Mouse (Mus musculus) hindbrain, embryonic 14.5 days (tissue): Measurements from ENCODE around the gene Rbms1. TPM values are rescaled to one million over a fixed set of nuclear protein-coding genes. Genes with fewer than 3 reads are reported as not detected.

Experiments
- ATAC-seq: fragments of 200-750 bp; cut with Nextera tagmentation; 2 replicates; pipeline ENCODE4 v1.8.0; 2017; ENCODE audit warnings: moderate number of reproducible peaks, mild to moderate bottlenecking, moderate TSS enrichment, moderate library complexity; ENCODE audit not compliant: low FRiP score
- DNase-seq: peaks from one replicate; pipeline ENCODE4 v3.0.0-alpha.2; 2015; ENCODE audit warnings: low spot score
- H3K27ac ChIP-seq: fragments of 300-500 bp; sonication (generic); 2 replicates; pipeline ENCODE4 v1.5.1; 2014; ENCODE audit warnings: mild to moderate bottlenecking, moderate library complexity
- H3K27me3 ChIP-seq: fragments of 300-500 bp; sonication (generic); 2 replicates; pipeline ENCODE4 v1.6.1; 2014; ENCODE audit warnings: mild to moderate bottlenecking, low read length, mixed read lengths; ENCODE audit not compliant: control insufficient read depth, insufficient read depth
- H3K36me3 ChIP-seq: fragments of 300-500 bp; sonication (generic); replicated peaks from 2 replicates; pipeline ENCODE4 v1.6.1; 2014; ENCODE audit not compliant: control insufficient read depth, insufficient read depth
- H3K4me1 ChIP-seq: fragments of 300-500 bp; sonication (generic); replicated peaks from 2 replicates; pipeline ENCODE4 v1.6.1; 2014; ENCODE audit warnings: antibody characterized with exemption, low read length, mixed read lengths; ENCODE audit not compliant: control insufficient read depth, insufficient read depth
- H3K4me2 ChIP-seq: fragments of 300-500 bp; sonication (generic); replicated peaks from 2 replicates; pipeline ENCODE4 v1.6.1; 2014; ENCODE audit warnings: mild to moderate bottlenecking, moderate library complexity
- H3K4me3 ChIP-seq: fragments of 300-500 bp; sonication (generic); replicated peaks from 2 replicates; pipeline ENCODE4 v1.5.1; 2014; ENCODE audit warnings: mild to moderate bottlenecking, low read length
- H3K9ac ChIP-seq: fragments of 300-500 bp; sonication (generic); 2 replicates; pipeline ENCODE4 v1.6.1; 2014
- H3K9me3 ChIP-seq: fragments of 300-500 bp; sonication (generic); 2 replicates; pipeline ENCODE4 v1.6.1; 2016; ENCODE audit warnings: low read length; ENCODE audit not compliant: control insufficient read depth
- WGBS: fragments of 180-500 bp; shearing (Covaris S2); extraction: QIAGEN DNeasy Blood & Tissue Kit; methylation state at CpG from one replicate; pipeline ENCODE4 v1.1.7; 2014; 5-methylcytosine and 5-hydroxymethylcytosine counted together
- polyA plus RNA-seq: library from polyadenylated mRNA; unstranded; fragments of >200 nt; fragmentation: Nextera tagmentation; extraction: Ambion mirVana; gene quantifications from 2 replicates; pipeline ENCODE4 v1.2.1, GENCODE M21; 2014

Rbms1 gene
- polyA plus RNA-seq, result 64.2 and 64.9 TPM in 2 replicates

DNA sequence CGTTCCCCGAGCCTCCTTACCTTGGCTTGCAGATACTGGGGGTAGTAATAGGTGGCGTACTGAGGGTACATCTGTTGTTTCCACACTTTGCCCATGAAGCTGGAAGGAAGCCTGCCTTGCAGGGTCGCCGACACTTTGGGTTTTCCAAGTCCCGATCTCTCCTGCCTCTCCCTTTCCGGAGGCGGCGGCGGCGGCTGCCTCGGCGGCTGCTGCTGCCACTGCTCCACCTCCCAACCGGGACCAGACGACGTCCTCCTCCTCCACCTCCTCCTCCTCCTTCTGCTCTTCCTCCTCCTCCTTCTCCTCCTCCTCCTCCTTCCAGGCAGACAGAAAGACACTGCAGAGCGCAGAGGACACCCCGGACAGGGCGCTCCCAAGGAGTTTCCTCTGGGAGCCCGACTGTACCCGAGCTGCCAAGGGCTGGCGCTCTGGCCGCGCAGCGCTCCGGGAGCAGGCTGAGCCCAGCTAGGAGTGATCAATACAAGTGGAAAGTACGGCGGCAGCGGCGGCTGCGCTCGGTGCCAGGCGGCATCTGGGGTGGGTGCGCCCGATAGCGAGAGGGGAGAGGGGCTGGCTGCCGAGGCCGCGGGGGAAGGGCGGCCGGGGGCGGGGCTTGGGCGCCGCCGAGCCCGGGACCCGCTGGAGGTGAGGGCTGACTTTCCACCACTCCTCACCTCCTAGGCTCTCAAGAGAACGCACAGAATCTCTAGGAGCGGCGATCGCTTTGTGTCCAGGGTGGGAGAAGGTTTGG is at the start of gene Rbms1:
Gene Rbms1 (minus strand): TSS at position 522 of the 751 bp plus-strand sequence.
- 0% methylated on average over 46 of the region's 51 CpGs for WGBS
- no peaks in the 10 kb centered on the region for H3K9me3 ChIP-seq
- DNase-seq (peak; percentile 72), ATAC-seq (peak; percentile 89)
- peak within 1 kb of the TSS; percentile 92 for H3K9ac ChIP-seq
- H3K27ac ChIP-seq, result peak within 1 kb of the TSS; percentile 94
- peak within 1 kb of the TSS; percentile 91 for H3K4me3 ChIP-seq
- H3K4me2 ChIP-seq, result peak within 1 kb of the TSS; percentile 70
- H3K27me3 ChIP-seq, result no peaks in the 10 kb centered on the region
- peaks cover 15% of the 10 kb centered on the region; the same call in 1 of the 2 replicates for H3K4me1 ChIP-seq
- no peaks in the 10 kb centered on the region for H3K36me3 ChIP-seq

DNA sequence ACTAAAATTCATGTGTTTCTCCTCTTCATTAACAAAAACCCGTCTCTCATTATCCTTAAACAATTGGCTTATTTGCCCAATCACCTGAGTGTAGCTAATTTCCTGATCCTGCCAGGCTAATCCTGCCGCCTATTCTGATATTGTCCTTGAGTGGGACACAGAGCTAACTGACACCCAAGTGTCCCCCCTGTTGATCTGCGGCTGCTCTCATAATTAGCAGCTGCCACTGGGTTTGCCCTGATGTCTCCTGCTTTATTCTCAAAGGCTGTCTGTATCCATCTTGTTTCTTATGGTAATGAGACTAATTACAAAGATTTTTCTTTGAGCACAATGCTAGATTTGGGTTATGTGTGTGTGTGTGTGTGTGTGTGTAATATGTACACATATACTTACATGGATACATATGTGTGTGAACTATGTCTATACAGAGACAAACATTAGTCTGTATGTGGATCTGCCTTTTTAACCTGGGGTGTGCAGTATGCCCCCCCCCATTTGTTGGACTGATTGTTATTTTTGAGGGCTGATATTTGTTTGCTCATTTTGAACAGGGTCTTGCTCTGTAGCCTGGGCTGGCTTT is 49.3 kb upstream of the Rbms1 start:
- peak; percentile 68; the same call in 1 of the 2 replicates for ATAC-seq
- H3K4me2 ChIP-seq, result no peak overlapping the region
- H3K27ac ChIP-seq, result no peak overlapping the region; the same call in 1 of the 2 replicates
- H3K4me3 ChIP-seq, result no peak overlapping the region
- 24% methylated on average over 3 of the region's 3 CpGs for WGBS
- H3K4me1 ChIP-seq, result 0 out of 2 replicates have a peak, but pooled peaks cover 3% of the 10 kb centered on the region
- no peaks in the 10 kb centered on the region for H3K9me3 ChIP-seq
- no peaks in the 10 kb centered on the region for H3K36me3 ChIP-seq
- no peak for DNase-seq
- H3K27me3 ChIP-seq, result no peaks in the 10 kb centered on the region
- no peak overlapping the region for H3K9ac ChIP-seq

DNA sequence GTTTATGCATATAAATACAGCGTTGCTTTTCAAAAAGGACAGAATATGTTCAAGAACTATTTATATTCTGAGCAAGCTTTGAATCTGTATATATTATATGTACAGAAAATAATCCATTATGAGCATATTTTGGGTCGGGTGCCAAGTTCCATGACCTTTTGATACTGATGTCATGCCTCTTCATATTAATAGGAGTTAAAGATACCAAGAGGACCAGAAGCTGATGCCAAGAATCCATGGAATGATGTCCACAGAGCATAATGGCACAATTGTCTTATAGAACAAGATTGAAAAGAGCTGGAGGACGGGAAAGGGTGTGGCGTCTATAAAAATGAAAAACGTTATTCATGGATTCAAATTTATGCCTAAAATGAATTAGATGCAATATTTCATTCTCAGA is 23.3 kb upstream of the Rbms1 start:
- Histone ChIP-seq H3K27ac (no peak overlapping the region), H3K9ac (no peak overlapping the region), H3K9me3 (no peaks in the 10 kb centered on the region), H3K4me2 (no peak overlapping the region), H3K4me1 (no peaks in the 10 kb centered on the region), H3K36me3 (no peaks in the 10 kb centered on the region), H3K27me3 (no peaks in the 10 kb centered on the region), H3K4me3 (no peak overlapping the region)
- ATAC-seq (no peak), DNase-seq (no peak)
- 78% methylated on average over 5 of the region's 5 CpGs for WGBS

DNA sequence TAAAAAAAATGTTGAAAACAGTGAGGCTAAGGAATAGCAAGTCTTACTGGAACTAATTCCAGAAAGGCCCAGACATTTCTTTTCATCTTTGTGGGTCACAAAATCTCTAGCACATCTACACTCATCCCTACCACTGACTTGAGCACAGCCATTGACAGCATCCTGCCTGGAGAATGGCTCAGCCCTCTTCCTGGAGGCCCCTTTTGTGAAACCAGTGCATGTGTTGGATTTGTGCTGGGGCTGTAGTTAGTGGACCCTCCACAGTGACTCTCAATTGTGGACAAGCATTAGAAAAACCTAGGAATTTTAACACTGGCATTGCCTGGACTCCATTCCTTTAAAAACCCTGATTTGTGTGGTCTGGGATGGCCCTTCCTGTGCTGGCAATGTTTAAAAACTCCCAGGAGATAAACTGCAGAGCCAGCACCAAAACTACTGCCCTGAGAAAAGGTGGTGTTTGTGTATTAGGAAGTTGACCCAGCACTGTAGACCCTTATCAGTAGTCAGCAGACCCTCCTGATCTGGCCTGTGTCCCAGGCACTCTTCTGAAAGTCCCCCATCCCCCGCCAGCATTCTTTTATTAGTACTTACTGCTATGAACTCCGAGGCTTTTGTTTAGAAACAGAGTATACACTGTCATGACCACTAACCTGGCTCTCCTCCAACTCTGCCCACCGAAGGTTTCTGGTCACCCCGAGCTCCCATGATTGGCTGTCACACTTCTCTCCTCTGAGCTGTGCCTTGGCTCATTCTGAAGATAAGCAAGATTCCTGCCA is 15.7 kb upstream of the Rbms1 start:
- H3K27ac ChIP-seq, result no peak overlapping the region
- no peak overlapping the region for H3K4me3 ChIP-seq

DNA sequence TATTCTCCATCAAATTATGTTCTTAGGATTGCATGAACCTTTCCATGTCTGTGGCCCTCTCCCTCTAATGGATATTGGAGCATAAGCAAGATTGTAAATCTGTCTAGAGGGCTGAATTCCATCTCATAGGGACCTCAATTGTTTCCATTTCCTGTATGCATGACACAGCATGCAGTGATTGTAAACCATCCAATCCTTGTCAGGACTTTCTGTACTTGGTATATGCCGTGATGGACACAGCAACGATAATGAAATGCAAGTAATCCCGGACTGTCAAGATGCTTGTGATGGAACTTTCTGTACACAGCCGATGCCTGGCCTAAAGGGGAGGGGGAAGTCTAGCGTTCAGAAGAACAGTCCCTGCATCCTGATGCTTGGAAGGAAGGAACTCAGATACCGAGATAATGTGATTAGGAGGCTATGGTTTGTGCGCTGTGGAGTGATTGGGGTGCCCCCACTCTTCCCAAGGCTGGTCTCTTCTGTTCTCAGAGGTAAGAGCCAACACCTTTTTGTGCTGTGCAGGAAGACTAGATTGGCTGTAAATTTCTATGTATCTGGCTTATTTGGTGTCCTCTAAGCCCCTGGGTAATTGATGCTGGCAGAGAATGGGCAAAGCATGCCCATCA is 9.3 kb upstream of the Rbms1 start:
- DNase-seq, result no peak
- no peak for ATAC-seq
- H3K9me3 ChIP-seq, result no peaks in the 10 kb centered on the region

More for the DNA sequence above, 15.7 kb upstream of the Rbms1 start:
- ATAC-seq, result peak; percentile 78; the same call in 1 of the 2 replicates
- WGBS, result 36% methylated on average over 4 of the region's 4 CpGs
- Histone ChIP-seq H3K36me3 (no peaks in the 10 kb centered on the region), H3K4me2 (no peak overlapping the region), H3K27me3 (no peaks in the 10 kb centered on the region), H3K9me3 (no peaks in the 10 kb centered on the region), H3K9ac (no peak overlapping the region), H3K4me1 (no peaks in the 10 kb centered on the region)
- DNase-seq, result peak; percentile 63

DNA sequence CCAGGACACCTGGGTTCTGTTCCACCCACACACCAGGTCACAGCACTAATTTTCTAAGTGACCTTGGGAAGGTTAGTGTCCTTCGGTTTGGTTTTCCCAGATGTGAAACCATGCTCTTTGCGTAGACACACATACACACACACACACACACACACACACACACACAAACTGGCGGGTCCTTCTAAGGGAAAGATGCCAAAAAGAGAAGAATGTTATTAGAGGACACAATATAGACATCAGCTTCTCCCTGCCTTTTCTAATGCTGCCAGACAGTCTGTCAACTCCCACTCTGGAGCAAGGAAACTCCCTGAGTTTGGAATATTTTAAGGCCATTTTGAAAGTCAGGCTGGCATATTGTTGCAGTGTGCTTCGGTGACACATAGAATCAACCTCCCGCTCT is 624 bp upstream of the Rbms1 start:
- peak overlapping the region; percentile 70 for H3K4me2 ChIP-seq
- no peaks in the 10 kb centered on the region for H3K27me3 ChIP-seq
- peak; percentile 63 for DNase-seq
- H3K9me3 ChIP-seq, result no peaks in the 10 kb centered on the region
- H3K27ac ChIP-seq, result peak overlapping the region; percentile 94
- H3K4me1 ChIP-seq, result peaks cover 15% of the 10 kb centered on the region; the same call in 1 of the 2 replicates
- peak overlapping the region; percentile 92 for H3K9ac ChIP-seq
- no peaks in the 10 kb centered on the region for H3K36me3 ChIP-seq
- peak overlapping the region; percentile 91 for H3K4me3 ChIP-seq
- 0 out of 2 replicates have a peak, but pooled peaks have one; percentile 3 for ATAC-seq
- 7% methylated on average over 5 of the region's 5 CpGs for WGBS

More for the DNA sequence above, 9.3 kb upstream of the Rbms1 start:
- Histone ChIP-seq H3K4me2 (no peak overlapping the region), H3K27ac (no peak overlapping the region), H3K36me3 (no peaks in the 10 kb centered on the region), H3K9ac (no peak overlapping the region), H3K27me3 (no peaks in the 10 kb centered on the region), H3K4me3 (no peak overlapping the region), H3K4me1 (no peaks in the 10 kb centered on the region)
- 79% methylated on average over 7 of the region's 7 CpGs for WGBS

DNA sequence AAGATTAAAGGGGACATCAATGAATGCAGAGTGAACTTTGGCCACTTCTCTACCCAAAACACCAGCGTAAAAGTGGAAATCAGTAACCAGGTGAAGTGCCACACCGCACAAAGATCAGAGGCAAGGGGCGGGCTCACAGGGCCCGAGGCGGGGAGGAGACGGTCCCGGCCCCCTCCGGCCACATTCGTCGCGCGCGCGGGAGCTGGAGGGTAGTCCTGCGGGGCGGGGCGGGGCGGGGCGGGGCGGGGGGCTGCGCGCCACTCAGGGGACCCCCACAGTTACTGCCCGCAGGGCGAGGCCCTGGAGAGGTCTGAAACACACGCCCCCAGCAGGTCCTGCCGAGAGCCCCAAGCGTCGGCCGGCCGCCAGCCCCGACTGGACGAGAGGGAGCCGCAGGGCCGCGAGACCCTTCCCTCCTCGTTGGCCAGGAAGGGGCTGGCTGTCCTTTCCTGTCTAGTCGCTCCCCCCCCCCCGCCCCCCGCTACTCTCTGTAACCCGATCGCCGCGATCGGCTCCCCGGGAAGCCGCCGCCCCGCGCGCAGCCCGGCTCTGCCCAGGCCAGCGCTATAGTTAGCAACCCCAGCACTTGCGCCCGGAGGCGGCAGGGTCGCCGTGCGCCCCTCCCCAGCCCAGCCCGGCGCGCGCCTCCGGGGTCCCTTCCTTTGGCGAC is 856 bp downstream of the Rbms1 start:
- Histone ChIP-seq H3K36me3 (no peaks in the 10 kb centered on the region), H3K4me2 (peak overlapping the region; percentile 70), H3K27ac (peak overlapping the region; percentile 94), H3K4me3 (peak overlapping the region; percentile 91), H3K27me3 (no peaks in the 10 kb centered on the region), H3K4me1 (peaks cover 15% of the 10 kb centered on the region; the same call in 1 of the 2 replicates), H3K9ac (peak overlapping the region; percentile 92), H3K9me3 (no peaks in the 10 kb centered on the region)
- ATAC-seq, result peak; percentile 80
- no peak for DNase-seq
- 1% methylated on average over 47 of the region's 64 CpGs for WGBS

DNA sequence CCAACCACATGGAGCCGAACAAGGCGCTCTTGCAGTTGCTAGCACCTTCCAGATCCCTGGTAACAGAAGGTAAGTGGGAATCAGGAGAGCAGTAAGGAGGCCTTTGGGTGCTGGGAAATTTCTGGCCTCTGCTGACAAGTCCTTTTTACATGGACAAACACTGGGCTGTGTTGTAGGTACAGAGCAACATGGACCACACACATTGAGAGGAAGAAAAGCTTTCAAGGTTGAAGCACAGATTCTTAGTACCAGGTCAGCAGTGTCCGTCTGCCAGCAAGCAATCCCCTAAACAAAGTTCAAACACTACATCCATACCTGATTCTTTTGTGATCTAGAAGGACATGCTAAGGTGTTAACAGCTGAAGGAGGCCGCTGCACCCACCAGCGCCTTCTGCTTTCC is 1.7 kb downstream of the Rbms1 start:
- ATAC-seq, result no peak
- H3K4me1 ChIP-seq, result peaks cover 15% of the 10 kb centered on the region; the same call in 1 of the 2 replicates
- peak overlapping the region; percentile 92 for H3K9ac ChIP-seq
- H3K4me3 ChIP-seq, result peak overlapping the region; percentile 91
- H3K4me2 ChIP-seq, result peak overlapping the region; percentile 70
- H3K27ac ChIP-seq, result peak overlapping the region; percentile 94
- H3K27me3 ChIP-seq, result no peaks in the 10 kb centered on the region
- no peaks in the 10 kb centered on the region for H3K9me3 ChIP-seq
- DNase-seq, result no peak
- H3K36me3 ChIP-seq, result no peaks in the 10 kb centered on the region
- 49% methylated on average over 5 of the region's 5 CpGs for WGBS
